Mouse (Mus musculus) hindbrain, embryonic 14.5 days (tissue): ENCODE data around the gene Mettl8. TPM values are rescaled to one million over a fixed set of nuclear protein-coding genes. Genes with fewer than 3 reads are reported as not detected.

Source experiments
- ATAC-seq: fragments of 200-750 bp; cut with Nextera tagmentation; 2 replicates; pipeline ENCODE4 v1.8.0; 2017; ENCODE audit warnings: moderate number of reproducible peaks, mild to moderate bottlenecking, moderate TSS enrichment, moderate library complexity; ENCODE audit not compliant: low FRiP score
- DNase-seq: peaks from one replicate; pipeline ENCODE4 v3.0.0-alpha.2; 2015; ENCODE audit warnings: low spot score
- H3K27ac ChIP-seq: fragments of 300-500 bp; sonication (generic); 2 replicates; pipeline ENCODE4 v1.5.1; 2014; ENCODE audit warnings: mild to moderate bottlenecking, moderate library complexity
- H3K27me3 ChIP-seq: fragments of 300-500 bp; sonication (generic); 2 replicates; pipeline ENCODE4 v1.6.1; 2014; ENCODE audit warnings: mild to moderate bottlenecking, low read length, mixed read lengths; ENCODE audit not compliant: control insufficient read depth, insufficient read depth
- H3K36me3 ChIP-seq: fragments of 300-500 bp; sonication (generic); replicated peaks from 2 replicates; pipeline ENCODE4 v1.6.1; 2014; ENCODE audit not compliant: control insufficient read depth, insufficient read depth
- H3K4me1 ChIP-seq: fragments of 300-500 bp; sonication (generic); replicated peaks from 2 replicates; pipeline ENCODE4 v1.6.1; 2014; ENCODE audit warnings: antibody characterized with exemption, low read length, mixed read lengths; ENCODE audit not compliant: control insufficient read depth, insufficient read depth
- H3K4me2 ChIP-seq: fragments of 300-500 bp; sonication (generic); replicated peaks from 2 replicates; pipeline ENCODE4 v1.6.1; 2014; ENCODE audit warnings: mild to moderate bottlenecking, moderate library complexity
- H3K4me3 ChIP-seq: fragments of 300-500 bp; sonication (generic); replicated peaks from 2 replicates; pipeline ENCODE4 v1.5.1; 2014; ENCODE audit warnings: mild to moderate bottlenecking, low read length
- H3K9ac ChIP-seq: fragments of 300-500 bp; sonication (generic); 2 replicates; pipeline ENCODE4 v1.6.1; 2014
- H3K9me3 ChIP-seq: fragments of 300-500 bp; sonication (generic); 2 replicates; pipeline ENCODE4 v1.6.1; 2016; ENCODE audit warnings: low read length; ENCODE audit not compliant: control insufficient read depth
- WGBS: fragments of 180-500 bp; shearing (Covaris S2); extraction: QIAGEN DNeasy Blood & Tissue Kit; methylation state at CpG from one replicate; pipeline ENCODE4 v1.1.7; 2014; 5-methylcytosine and 5-hydroxymethylcytosine counted together
- polyA plus RNA-seq: library from polyadenylated mRNA; unstranded; fragments of >200 nt; fragmentation: Nextera tagmentation; extraction: Ambion mirVana; gene quantifications from 2 replicates; pipeline ENCODE4 v1.2.1, GENCODE M21; 2014

Gene Mettl8
- polyA plus RNA-seq, 1 experiment from 2014 or later: 10.9 TPM

GRCm38 (mm10) chr2:71082416-71082815 lies 27.0 kb upstream of the Mettl8 start:
- Histone ChIP-seq H3K36me3 (peaks cover 45% of the 10 kb centered on the region), H3K4me3 (no peak overlapping the region), H3K27ac (no peak overlapping the region), H3K9ac (no peak overlapping the region), H3K4me2 (no peak overlapping the region), H3K9me3 (no peaks in the 10 kb centered on the region), H3K4me1 (no peaks in the 10 kb centered on the region), H3K27me3 (no peaks in the 10 kb centered on the region)
- DNase-seq: no peak
- 90% methylated on average over 7 of the region's 7 CpGs for WGBS
- ATAC-seq: no peak

- no peak overlapping the region for H3K4me3 ChIP-seq
- 94% methylated on average over 3 of the region's 3 CpGs for WGBS
- no peak for ATAC-seq
- H3K9me3 ChIP-seq: no peaks in the 10 kb centered on the region
- H3K9ac ChIP-seq: no peak overlapping the region
- H3K4me1 ChIP-seq: no peaks in the 10 kb centered on the region
- H3K27ac ChIP-seq: no peak overlapping the region
- no peak overlapping the region for H3K4me2 ChIP-seq
- no peak for DNase-seq
- peaks cover 22% of the 10 kb centered on the region for H3K36me3 ChIP-seq
- H3K27me3 ChIP-seq: no peaks in the 10 kb centered on the region
Measured at GRCm38 (mm10) chr2:71073828-71074227, 18.4 kb upstream of the Mettl8 start.

- 92% methylated on average over 3 of the region's 3 CpGs for WGBS
Measured at GRCm38 (mm10) chr2:71073330-71073729, 17.9 kb upstream of the Mettl8 start.

GRCm38 (mm10) chr2:71071601-71072000 lies 16.2 kb upstream of the Mettl8 start:
- WGBS: 96% methylated on average over 4 of the region's 4 CpGs
- ATAC-seq (no peak), DNase-seq (no peak)
- no peak overlapping the region for H3K4me2 ChIP-seq
- H3K27me3 ChIP-seq: no peaks in the 10 kb centered on the region
- no peak overlapping the region for H3K4me3 ChIP-seq
- H3K36me3 ChIP-seq: peaks cover 14% of the 10 kb centered on the region
- no peak overlapping the region for H3K9ac ChIP-seq
- no peaks in the 10 kb centered on the region for H3K4me1 ChIP-seq
- no peaks in the 10 kb centered on the region for H3K9me3 ChIP-seq
- H3K27ac ChIP-seq: no peak overlapping the region

More at GRCm38 (mm10) chr2:71073330-71073729, 17.9 kb upstream of the Mettl8 start:
- H3K4me3 ChIP-seq: no peak overlapping the region
- H3K36me3 ChIP-seq: peaks cover 21% of the 10 kb centered on the region
- H3K9me3 ChIP-seq: no peaks in the 10 kb centered on the region
- no peak overlapping the region for H3K27ac ChIP-seq
- H3K4me2 ChIP-seq: no peak overlapping the region
- DNase-seq (no peak), ATAC-seq (no peak)
- H3K27me3 ChIP-seq: no peaks in the 10 kb centered on the region
- H3K4me1 ChIP-seq: no peaks in the 10 kb centered on the region
- H3K9ac ChIP-seq: no peak overlapping the region

GRCm38 (mm10) chr2:71056115-71056835 lies 892 bp upstream of the Mettl8 start:
- WGBS: 13% methylated on average over 21 of the region's 21 CpGs
- H3K36me3 ChIP-seq: peaks cover 16% of the 10 kb centered on the region
- H3K4me1 ChIP-seq: peaks cover 10% of the 10 kb centered on the region
- ATAC-seq (no peak), DNase-seq (peak; percentile 64)
- no peaks in the 10 kb centered on the region for H3K27me3 ChIP-seq
- H3K9me3 ChIP-seq: no peaks in the 10 kb centered on the region
- H3K9ac ChIP-seq: peak overlapping the region; percentile 87
- H3K27ac ChIP-seq: peak overlapping the region; percentile 94
- H3K4me2 ChIP-seq: peak overlapping the region; percentile 79
- peak overlapping the region; percentile 78 for H3K4me3 ChIP-seq

GRCm38 (mm10) chr2:71054716-71055115 lies 667 bp downstream of the Mettl8 start:
- Histone ChIP-seq H3K9ac (peak overlapping the region; percentile 87), H3K27me3 (no peaks in the 10 kb centered on the region), H3K36me3 (0 out of 2 replicates have a peak, but pooled peaks cover 6% of the 10 kb centered on the region), H3K27ac (no peak overlapping the region), H3K4me2 (peak overlapping the region; percentile 79), H3K4me1 (peaks cover 10% of the 10 kb centered on the region), H3K4me3 (peak overlapping the region; percentile 78), H3K9me3 (no peaks in the 10 kb centered on the region)
- whole genome bisulfite sequencing: 47% methylated on average over 9 of the region's 9 CpGs
- no peak for DNase-seq
- ATAC-seq: no peak

GRCm38 (mm10) chr2:71050511-71050910 lies 4.9 kb downstream of the Mettl8 start:
- no peak overlapping the region for H3K9ac ChIP-seq
- WGBS: 90% methylated on average over 7 of the region's 7 CpGs
- H3K4me3 ChIP-seq: no peak overlapping the region
- H3K9me3 ChIP-seq: no peaks in the 10 kb centered on the region
- no peak overlapping the region for H3K4me2 ChIP-seq
- peaks cover 10% of the 10 kb centered on the region for H3K4me1 ChIP-seq
- no peak overlapping the region for H3K27ac ChIP-seq
- no peaks in the 10 kb centered on the region for H3K27me3 ChIP-seq
- no peak for ATAC-seq
- DNase-seq: no peak
- no peaks in the 10 kb centered on the region for H3K36me3 ChIP-seq

GRCm38 (mm10) chr2:71048896-71049295 lies 6.5 kb downstream of the Mettl8 start:
- Histone ChIP-seq H3K4me3 (no peak overlapping the region), H3K9me3 (no peaks in the 10 kb centered on the region), H3K4me1 (peaks cover under 1% of the 10 kb centered on the region; the same call in 1 of the 2 replicates), H3K27ac (no peak overlapping the region), H3K9ac (no peak overlapping the region), H3K36me3 (no peaks in the 10 kb centered on the region), H3K27me3 (no peaks in the 10 kb centered on the region), H3K4me2 (no peak overlapping the region)
- no peak for ATAC-seq
- no peak for DNase-seq
- WGBS: 79% methylated on average over 12 of the region's 12 CpGs

- 83% methylated on average over 6 of the region's 6 CpGs for WGBS
- no peaks in the 10 kb centered on the region for H3K4me1 ChIP-seq
- H3K9ac ChIP-seq: no peak overlapping the region
Measured at GRCm38 (mm10) chr2:71046751-71047320, 8.5 kb downstream of the Mettl8 start.

More at GRCm38 (mm10) chr2:71046751-71047320, 8.5 kb downstream of the Mettl8 start:
- H3K27ac ChIP-seq: no peak overlapping the region
- no peaks in the 10 kb centered on the region for H3K36me3 ChIP-seq
- no peak overlapping the region for H3K4me2 ChIP-seq
- DNase-seq (no peak), ATAC-seq (no peak)
- no peak overlapping the region for H3K4me3 ChIP-seq
- no peaks in the 10 kb centered on the region for H3K27me3 ChIP-seq
- no peaks in the 10 kb centered on the region for H3K9me3 ChIP-seq
